Mouse (Mus musculus) limb, embryonic 12.5 days (tissue): ENCODE measurements at regions not wholly inside any gene's neighbourhood (a gene's known extent, or its start where the extent isn't known, plus 50 kb on each side); places are given as distances from the start of the nearest gene placed in this dataset.

ENCODE experiments used
- ATAC-seq: fragments of 200-750 bp; cut with Nextera tagmentation; 2 replicates; pipeline ENCODE4 v1.8.0; 2017; ENCODE audit warnings: low read depth, moderate TSS enrichment; ENCODE audit not compliant: insufficient number of reproducible peaks, insufficient read depth, low FRiP score, low TSS enrichment
- H3K27ac ChIP-seq: fragments of 300-500 bp; sonication (generic); 2 replicates; pipeline ENCODE4 v1.5.1; 2016; ENCODE audit warnings: mild to moderate bottlenecking, moderate library complexity
- H3K27me3 ChIP-seq: fragments of 300-500 bp; sonication (generic); 2 replicates; pipeline ENCODE4 v1.6.1; 2016; ENCODE audit warnings: mild to moderate bottlenecking, moderate library complexity
- H3K36me3 ChIP-seq: fragments of 300-500 bp; sonication (generic); 2 replicates; pipeline ENCODE4 v1.6.1; 2016; ENCODE audit warnings: mild to moderate bottlenecking, moderate library complexity
- H3K4me1 ChIP-seq: fragments of 300-500 bp; sonication (generic); replicated peaks from 2 replicates; pipeline ENCODE4 v1.6.1; 2016
- H3K4me2 ChIP-seq: fragments of 300-500 bp; sonication (generic); 2 replicates; pipeline ENCODE4 v1.6.1; 2016; ENCODE audit warnings: mild to moderate bottlenecking, moderate library complexity
- H3K4me3 ChIP-seq: fragments of 300-500 bp; sonication (generic); replicated peaks from 2 replicates; pipeline ENCODE4 v1.5.1; 2016; ENCODE audit warnings: mild to moderate bottlenecking
- H3K9ac ChIP-seq: fragments of 300-500 bp; sonication (generic); replicated peaks from 2 replicates; pipeline ENCODE4 v1.6.1; 2016; ENCODE audit warnings: mild to moderate bottlenecking, moderate library complexity
- H3K9me3 ChIP-seq: fragments of 300-500 bp; sonication (generic); 2 replicates; pipeline ENCODE4 v1.6.1; 2016; ENCODE audit warnings: mild to moderate bottlenecking, moderate library complexity
- whole genome bisulfite sequencing: fragments of 180-500 bp; shearing (Covaris S2); methylation state at CpG from one replicate; pipeline ENCODE4 v1.1.7; 2016; 5-methylcytosine and 5-hydroxymethylcytosine counted together

- no peak overlapping the region for H3K9ac ChIP-seq
- 82% methylated on average over 1 of the region's 1 CpGs for WGBS
- H3K27ac ChIP-seq = no peak overlapping the region
- ATAC-seq = no peak
- H3K9me3 ChIP-seq = no peaks in the 10 kb centered on the region
- H3K4me1 ChIP-seq = no peaks in the 10 kb centered on the region
- no peaks in the 10 kb centered on the region for H3K36me3 ChIP-seq
- no peak overlapping the region for H3K4me2 ChIP-seq
- no peak overlapping the region for H3K4me3 ChIP-seq
- no peaks in the 10 kb centered on the region for H3K27me3 ChIP-seq
Measured at GRCm38 (mm10) chr11:19333908-19334487, 315.2 kb upstream of the Meis1 start.

GRCm38 (mm10) chr11:19335384-19335783 is 316.6 kb upstream of the Meis1 start:
- H3K27ac ChIP-seq = no peak overlapping the region
- WGBS = 91% methylated on average over 3 of the region's 3 CpGs
- no peak overlapping the region for H3K4me3 ChIP-seq
- no peaks in the 10 kb centered on the region for H3K36me3 ChIP-seq
- no peaks in the 10 kb centered on the region for H3K9me3 ChIP-seq
- no peaks in the 10 kb centered on the region; the same call in 1 of the 2 replicates for H3K27me3 ChIP-seq
- no peak overlapping the region for H3K4me2 ChIP-seq
- ATAC-seq = no peak
- no peak overlapping the region for H3K9ac ChIP-seq
- H3K4me1 ChIP-seq = no peaks in the 10 kb centered on the region

- Histone ChIP-seq H3K36me3 (no peaks in the 10 kb centered on the region), H3K9me3 (no peaks in the 10 kb centered on the region), H3K27me3 (no peaks in the 10 kb centered on the region; the same call in 1 of the 2 replicates), H3K4me1 (no peaks in the 10 kb centered on the region), H3K4me2 (no peak overlapping the region), H3K4me3 (no peak overlapping the region), H3K9ac (no peak overlapping the region), H3K27ac (no peak overlapping the region)
- 95% methylated on average over 7 of the region's 7 CpGs for WGBS
- no peak for ATAC-seq
Measured at GRCm38 (mm10) chr11:19339721-19340317, 321.0 kb upstream of the Meis1 start.

GRCm38 (mm10) chr11:19340889-19341288 is 322.1 kb upstream of the Meis1 start:
- Histone ChIP-seq H3K4me2 (no peak overlapping the region), H3K27ac (no peak overlapping the region), H3K4me1 (no peaks in the 10 kb centered on the region), H3K27me3 (no peaks in the 10 kb centered on the region; the same call in 1 of the 2 replicates), H3K9ac (no peak overlapping the region), H3K36me3 (no peaks in the 10 kb centered on the region), H3K4me3 (no peak overlapping the region), H3K9me3 (no peaks in the 10 kb centered on the region)
- 88% methylated on average over 5 of the region's 5 CpGs for WGBS
- ATAC-seq = no peak

GRCm38 (mm10) chr11:19341379-19341778 is 322.6 kb upstream of the Meis1 start:
- WGBS = 67% methylated on average over 3 of the region's 3 CpGs
- no peaks in the 10 kb centered on the region for H3K4me1 ChIP-seq
- H3K27ac ChIP-seq = no peak overlapping the region
- no peaks in the 10 kb centered on the region for H3K36me3 ChIP-seq
- H3K4me2 ChIP-seq = no peak overlapping the region
- H3K27me3 ChIP-seq = no peaks in the 10 kb centered on the region; the same call in 1 of the 2 replicates
- ATAC-seq = no peak
- no peak overlapping the region for H3K9ac ChIP-seq
- no peak overlapping the region for H3K4me3 ChIP-seq
- H3K9me3 ChIP-seq = no peaks in the 10 kb centered on the region

GRCm38 (mm10) chr11:19342803-19343202 is 324.0 kb upstream of the Meis1 start:
- H3K27me3 ChIP-seq = no peaks in the 10 kb centered on the region; the same call in 1 of the 2 replicates
- H3K9me3 ChIP-seq = no peaks in the 10 kb centered on the region
- ATAC-seq = no peak
- no peak overlapping the region for H3K4me2 ChIP-seq
- H3K4me3 ChIP-seq = no peak overlapping the region
- no peak overlapping the region for H3K9ac ChIP-seq
- H3K36me3 ChIP-seq = no peaks in the 10 kb centered on the region
- no peaks in the 10 kb centered on the region for H3K4me1 ChIP-seq
- no peak overlapping the region for H3K27ac ChIP-seq
- WGBS = 69% methylated on average over 4 of the region's 4 CpGs

- Histone ChIP-seq H3K27me3 (peaks cover 18% of the 10 kb centered on the region), H3K4me1 (peaks cover 5% of the 10 kb centered on the region; the same call in 1 of the 2 replicates), H3K27ac (no peak overlapping the region), H3K9me3 (no peaks in the 10 kb centered on the region), H3K4me2 (no peak overlapping the region), H3K4me3 (no peak overlapping the region), H3K36me3 (no peaks in the 10 kb centered on the region), H3K9ac (no peak overlapping the region)
- WGBS = 70% methylated on average over 3 of the region's 3 CpGs
- no peak for ATAC-seq
Measured at GRCm38 (mm10) chr11:19346276-19346826, 327.6 kb upstream of the Meis1 start.

- WGBS = 22% methylated on average over 13 of the region's 13 CpGs
- no peaks in the 10 kb centered on the region for H3K36me3 ChIP-seq
- H3K4me3 ChIP-seq = no peak overlapping the region
- no peak for ATAC-seq
- no peak overlapping the region for H3K27ac ChIP-seq
- H3K4me2 ChIP-seq = peak overlapping the region; percentile 37
- H3K9ac ChIP-seq = no peak overlapping the region
- peaks cover 28% of the 10 kb centered on the region for H3K27me3 ChIP-seq
- H3K4me1 ChIP-seq = peaks cover 5% of the 10 kb centered on the region; the same call in 1 of the 2 replicates
- no peaks in the 10 kb centered on the region for H3K9me3 ChIP-seq
Measured at GRCm38 (mm10) chr11:19350331-19351242, 331.8 kb upstream of the Meis1 start.

GRCm38 (mm10) chr11:19351243-19351787 is 332.5 kb upstream of the Meis1 start:
- 40% methylated on average over 7 of the region's 7 CpGs for WGBS
- Histone ChIP-seq H3K27me3 (peaks cover 28% of the 10 kb centered on the region), H3K9ac (no peak overlapping the region), H3K4me3 (no peak overlapping the region), H3K36me3 (no peaks in the 10 kb centered on the region), H3K27ac (no peak overlapping the region), H3K4me2 (peak overlapping the region; percentile 37), H3K4me1 (peaks cover 5% of the 10 kb centered on the region; the same call in 1 of the 2 replicates), H3K9me3 (no peaks in the 10 kb centered on the region)
- ATAC-seq = no peak

- no peak overlapping the region for H3K9ac ChIP-seq
- H3K4me2 ChIP-seq = no peak overlapping the region
- H3K27ac ChIP-seq = no peak overlapping the region
- ATAC-seq = no peak
- H3K4me3 ChIP-seq = no peak overlapping the region
- H3K9me3 ChIP-seq = no peaks in the 10 kb centered on the region
- peaks cover 25% of the 10 kb centered on the region for H3K27me3 ChIP-seq
- H3K36me3 ChIP-seq = no peaks in the 10 kb centered on the region
- 77% methylated on average over 3 of the region's 3 CpGs for WGBS
- H3K4me1 ChIP-seq = peaks cover 5% of the 10 kb centered on the region; the same call in 1 of the 2 replicates
Measured at GRCm38 (mm10) chr11:19353706-19354105, 334.9 kb upstream of the Meis1 start.

- Histone ChIP-seq H3K27me3 (peaks cover 16% of the 10 kb centered on the region), H3K27ac (no peak overlapping the region), H3K36me3 (no peaks in the 10 kb centered on the region), H3K4me2 (no peak overlapping the region), H3K9ac (no peak overlapping the region), H3K4me1 (peaks cover 5% of the 10 kb centered on the region; the same call in 1 of the 2 replicates), H3K4me3 (no peak overlapping the region), H3K9me3 (no peaks in the 10 kb centered on the region)
- WGBS = 74% methylated on average over 2 of the region's 2 CpGs
- no peak for ATAC-seq
Measured at GRCm38 (mm10) chr11:19355179-19355578, 336.4 kb upstream of the Meis1 start.
